Mouse (Mus musculus) ES-E14 (cell line): ENCODE data around the gene Osr1.

Experiments used
- CHD2 ChIP-seq: IDR thresholded peaks from 2 replicates; pipeline ENCODE4 v1.6.1; 2014; ENCODE audit warnings: mild to moderate bottlenecking, low read depth, low read length, inconsistent platforms
- HCFC1 ChIP-seq: IDR thresholded peaks from 2 replicates; pipeline ENCODE4 v1.6.1; 2012; ENCODE audit warnings: low read length, inconsistent platforms, borderline replicate concordance; ENCODE audit not compliant: insufficient read depth
- MAFK ChIP-seq: IDR thresholded peaks from 2 replicates; pipeline ENCODE4 v1.6.1; 2014; ENCODE audit warnings: mild to moderate bottlenecking, low read depth, low read length, inconsistent platforms; ENCODE audit not compliant: insufficient read depth
- ZC3H11A ChIP-seq: IDR thresholded peaks from 2 replicates; pipeline ENCODE4 v1.6.1; 2012; ENCODE audit warnings: low read depth, mild to moderate bottlenecking, inconsistent platforms, low read length, borderline replicate concordance
- ZNF384 ChIP-seq: IDR thresholded peaks from 2 replicates; pipeline ENCODE4 v1.6.1; 2012; ENCODE audit warnings: low read depth, low read length, inconsistent platforms

DNA sequence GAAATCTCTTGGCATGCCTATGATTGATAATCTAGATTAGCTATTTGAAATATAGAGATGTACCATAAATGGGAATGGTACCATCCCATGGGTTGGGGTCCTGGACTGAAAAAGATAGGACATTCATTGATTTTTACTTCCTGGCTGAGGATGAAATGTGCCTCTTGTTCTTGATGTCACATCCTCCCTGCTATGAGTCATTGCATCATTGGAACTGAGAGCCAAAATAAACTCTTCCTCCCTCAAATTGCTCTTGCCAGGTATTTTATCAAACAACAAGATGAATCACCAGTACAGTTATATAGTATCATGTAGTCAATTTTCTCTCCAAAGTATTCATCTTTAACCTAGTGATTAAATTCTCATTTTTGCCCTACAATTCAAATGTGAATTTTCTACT, 28.3 kb downstream of the Osr1 start:
- TF ChIP-seq ZC3H11A (no peak), MAFK (no peak), CHD2 (no peak), HCFC1 (no peak), ZNF384 (no peak)
